18 mouse cellular contexts compared by ENCODE assay signal in the genomic region with DNA sequence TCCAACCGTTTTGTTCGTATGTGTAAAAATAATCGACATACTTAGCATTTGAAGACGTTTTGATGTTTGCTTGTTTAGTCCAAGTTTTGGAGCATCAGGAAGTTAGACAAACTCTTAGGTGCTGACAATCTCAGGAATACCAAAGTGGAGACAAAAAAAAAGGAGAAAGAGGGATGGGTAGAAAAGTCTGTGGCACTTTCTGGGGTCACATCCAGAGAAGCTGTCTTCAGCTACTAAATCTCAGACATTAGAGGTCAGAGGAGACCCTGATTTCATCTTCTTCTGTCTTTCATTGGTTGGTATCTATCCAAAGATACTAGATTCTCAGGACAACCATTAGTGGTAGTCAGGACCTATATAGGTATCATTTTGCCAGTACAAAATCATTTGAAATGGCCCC. TPM values are rescaled to one million over a fixed set of nuclear protein-coding genes. Genes with fewer than 3 reads are reported as not detected.
DNase-seq lines count a peak whose midpoint lies in the region; ATAC-seq and TF ChIP-seq lines count a peak whose summit lies in the region.
"Had no signal": no experiment of that assay in that cellular context is flagged by ENCODE, and none has a peak within 500 bp of the region (broad histone marks: within the 10 kb centered on the region; RNA-seq: fewer than 3 reads in every experiment).

No protein-coding gene starts in this region.

- H3K36me3 ChIP-seq in kidney, embryonic 15.5 days: no peaks in the 10 kb centered on the region
- no peaks in the 10 kb centered on the region for H3K36me3 ChIP-seq in kidney, adult 2 months (ENCODE audit: control insufficient read depth, insufficient read depth, low read length)
- H3K36me3 ChIP-seq in embryonic facial prominence, embryonic 14.5 days (ENCODE audit: control insufficient read depth, insufficient read depth, low read length): no peaks in the 10 kb centered on the region
- no peaks in the 10 kb centered on the region; the same call in 1 of the 2 replicates for H3K36me3 ChIP-seq in limb, embryonic 14.5 days (ENCODE audit: control insufficient read depth, insufficient read depth, low read length)
- H3K36me3 ChIP-seq: G1E; heart, embryonic 13.5 days; liver, embryonic 12.5 days; midbrain, embryonic 12.5 days; neural tube, embryonic 15.5 days had no signal

- H3K4me1 ChIP-seq in kidney, embryonic 15.5 days: peaks cover 16% of the 10 kb centered on the region
- H3K4me1 ChIP-seq in kidney, adult 2 months (ENCODE audit: control insufficient read depth, insufficient read depth, low read length): no peaks in the 10 kb centered on the region
- H3K4me1 ChIP-seq in brown adipose tissue, adult 24 weeks (ENCODE audit: control insufficient read depth, insufficient read depth, insufficient read length, low read length): peaks cover 7% of the 10 kb centered on the region
- peaks cover 6% of the 10 kb centered on the region; the same call in 1 of the 2 replicates for H3K4me1 ChIP-seq in embryonic facial prominence, embryonic 14.5 days (ENCODE audit: control insufficient read depth, insufficient read depth, low read length)
- peaks cover 20% of the 10 kb centered on the region for H3K4me1 ChIP-seq in limb, embryonic 14.5 days (ENCODE audit: control insufficient read depth, insufficient read depth, low read length)
- H3K4me1 ChIP-seq: heart, embryonic 13.5 days; liver, embryonic 12.5 days had no signal

- peak overlapping the region; percentile 30 for H3K4me3 ChIP-seq in kidney, embryonic 15.5 days (replicated peaks)
- no peak overlapping the region for H3K4me3 ChIP-seq in kidney, adult 2 months (ENCODE audit: insufficient read depth, low read depth, low read length)
- no peak overlapping the region for H3K4me3 ChIP-seq in brown adipose tissue, adult 24 weeks (ENCODE audit: insufficient read depth, low read depth, low read length)
- H3K4me3 ChIP-seq in embryonic facial prominence, embryonic 14.5 days (ENCODE audit: low read depth, low read length): peak overlapping the region; percentile 57; the same call in 1 of the 2 replicates
- peak overlapping the region; percentile 60 for H3K4me3 ChIP-seq in limb, embryonic 14.5 days (replicated peaks; ENCODE audit: low read length)
- H3K4me3 ChIP-seq: erythroblast, embryonic 14.5 days; heart, embryonic 13.5 days; liver, embryonic 12.5 days; midbrain, embryonic 12.5 days; neural tube, embryonic 15.5 days had no signal

- no peak for ATAC-seq in kidney, embryonic 15.5 days (replicated peaks; ENCODE audit: low FRiP score)
- ATAC-seq in embryonic facial prominence, embryonic 14.5 days (ENCODE audit: low read depth): no peak
- ATAC-seq in limb, embryonic 14.5 days (ENCODE audit: low FRiP score, low read depth): no peak
- ATAC-seq: inflammation-experienced regulatory T-cells, adult 6 months; liver, embryonic 12.5 days had no signal

- no peak overlapping the region for H3K9ac ChIP-seq in kidney, embryonic 15.5 days
- H3K9ac ChIP-seq in embryonic facial prominence, embryonic 14.5 days (ENCODE audit: low read depth, low read length): no peak overlapping the region; the same call in 1 of the 2 replicates
- H3K9ac ChIP-seq in limb, embryonic 14.5 days (ENCODE audit: low read depth, low read length, severe bottlenecking): no peak overlapping the region
- H3K9ac ChIP-seq: heart, embryonic 13.5 days; liver, embryonic 12.5 days; midbrain, embryonic 12.5 days; neural tube, embryonic 15.5 days had no signal

- H3K27me3 ChIP-seq in kidney, embryonic 15.5 days: no peaks in the 10 kb centered on the region
- H3K27me3 ChIP-seq in kidney, adult 2 months (replicated peaks; ENCODE audit: control insufficient read depth, insufficient read depth, low read length): no peaks in the 10 kb centered on the region; the same call in 1 of the 2 replicates
- H3K27me3 ChIP-seq in embryonic facial prominence, embryonic 14.5 days (replicated peaks; ENCODE audit: control insufficient read depth, insufficient read depth, low read length): no peaks in the 10 kb centered on the region
- H3K27me3 ChIP-seq in limb, embryonic 14.5 days (ENCODE audit: control insufficient read depth, insufficient read depth, low read length): no peaks in the 10 kb centered on the region

- no peak for TF ChIP-seq POLR2A in kidney, adult 2 months (IDR thresholded peaks at IDR 0.05; ENCODE audit: low read depth, low read length)
- no peak for TF ChIP-seq POLR2A in limb, embryonic 14.5 days (IDR thresholded peaks at IDR 0.05; ENCODE audit: borderline replicate concordance, extremely low read depth, insufficient read depth, insufficient read length)

- TF ChIP-seq CTCF in kidney, adult 2 months (conservative IDR thresholded peaks at IDR 0.05; ENCODE audit: insufficient read depth, insufficient read length, low read depth, low read length): no peak

- peak overlapping the region; percentile 71 for H3K4me2 ChIP-seq in kidney, embryonic 15.5 days
- H3K4me2 ChIP-seq in embryonic facial prominence, embryonic 14.5 days (ENCODE audit: low read depth, low read length): peak overlapping the region; percentile 67
- H3K4me2 ChIP-seq in limb, embryonic 14.5 days (replicated peaks; ENCODE audit: low read depth, low read length, severe bottlenecking): peak overlapping the region; percentile 67
- H3K4me2 ChIP-seq: liver, embryonic 12.5 days; midbrain, embryonic 12.5 days; neural tube, embryonic 15.5 days had no signal

- no peaks in the 10 kb centered on the region for H3K9me3 ChIP-seq in kidney, embryonic 15.5 days (replicated peaks)
- H3K9me3 ChIP-seq in embryonic facial prominence, embryonic 14.5 days (ENCODE audit: control insufficient read depth, low read length): no peaks in the 10 kb centered on the region
- no peaks in the 10 kb centered on the region for H3K9me3 ChIP-seq in limb, embryonic 14.5 days (ENCODE audit: control insufficient read depth, low read length)
- H3K9me3 ChIP-seq: G1E; heart, embryonic 13.5 days; liver, embryonic 12.5 days; midbrain, embryonic 12.5 days; neural tube, embryonic 15.5 days had no signal

- DNase-seq in kidney, adult 2 months: no peak
- no peak for DNase-seq in embryonic facial prominence, embryonic 14.5 days (ENCODE audit: low spot score)
- DNase-seq in limb, embryonic 14.5 days (ENCODE audit: low spot score): no peak
- DNase-seq in urinary bladder, adult 18-20 months (ENCODE audit: low spot score in 2 of 2): no peak
- no peak for DNase-seq in T-cell, adult 2 months (ENCODE audit: low spot score)
- DNase-seq: adrenal gland, postnatal 10 days; cerebellum, adult 2 months; lung, postnatal 4 days; thymus, postnatal 36 days had no signal

- WGBS in kidney, embryonic 15.5 days: 55% methylated on average over 4 of the region's 4 CpGs
- WGBS in kidney, adult 2 months: 52% methylated on average over 4 of the region's 4 CpGs
- WGBS in embryonic facial prominence, embryonic 14.5 days: 34% methylated on average over 4 of the region's 4 CpGs
- WGBS in limb, embryonic 14.5 days: 35% methylated on average over 4 of the region's 4 CpGs

- H3K27ac ChIP-seq in kidney, embryonic 15.5 days: peak overlapping the region; percentile 15; the same call in 1 of the 2 replicates
- H3K27ac ChIP-seq in kidney, adult 2 months (ENCODE audit: insufficient read depth, low read depth, low read length): no peak overlapping the region
- peak overlapping the region; percentile 5; the same call in 1 of the 2 replicates for H3K27ac ChIP-seq in brown adipose tissue, adult 24 weeks (replicated peaks; ENCODE audit: low read depth, low read length)
- H3K27ac ChIP-seq in embryonic facial prominence, embryonic 14.5 days (replicated peaks; ENCODE audit: low read depth, low read length): peak overlapping the region; percentile 86
- peak overlapping the region; percentile 79 for H3K27ac ChIP-seq in limb, embryonic 14.5 days (replicated peaks; ENCODE audit: low read depth, low read length)
- H3K27ac ChIP-seq: heart, embryonic 13.5 days; liver, embryonic 12.5 days; midbrain, embryonic 12.5 days; neural tube, embryonic 15.5 days had no signal

RNA-seq across cellular contexts. Expression of gene Cped1, which starts 5.4 kb away (rescaled TPM):
- 41.8 and 43.9 TPM in 2 replicates for polyA plus RNA-seq in kidney, embryonic 15.5 days (2015; fragmentation: Nextera tagmentation; extraction: Ambion mirVana)
- 5.9 and 6.2 TPM in 2 replicates for polyA plus RNA-seq in kidney, adult 2 months (2012; rRNA removed)
- 37.5 and 39.6 TPM in 2 replicates for polyA plus RNA-seq in brown adipose tissue, adult 24 weeks (2012; ENCODE audit: insufficient read depth, insufficient read length, missing spikeins)
- polyA plus RNA-seq in embryonic facial prominence, embryonic 14.5 days (2014; fragmentation: Nextera tagmentation; extraction: Ambion mirVana): 25.0 and 29.2 TPM in 2 replicates
- polyA plus RNA-seq in limb, embryonic 14.5 days (2012; rRNA removed): 29.2 and 31.0 TPM in 2 replicates
- 44.3 and 55.7 TPM in 2 replicates for polyA plus RNA-seq in limb, embryonic 14.5 days (2014; fragmentation: Nextera tagmentation; extraction: Ambion mirVana)
- polyA plus RNA-seq: G1E had no signal

RNA-seq across cellular contexts. Expression of gene Ing3, which starts 41.8 kb away (rescaled TPM):
- 64.5 and 72.0 TPM in 2 replicates for polyA plus RNA-seq in kidney, embryonic 15.5 days (2015; fragmentation: Nextera tagmentation; extraction: Ambion mirVana)
- 10.9 and 11.0 TPM in 2 replicates for polyA plus RNA-seq in kidney, adult 2 months (2012; rRNA removed)
- 13.6 and 15.1 TPM in 2 replicates for polyA plus RNA-seq in brown adipose tissue, adult 24 weeks (2012; ENCODE audit: insufficient read depth, insufficient read length, missing spikeins)
- polyA plus RNA-seq in embryonic facial prominence, embryonic 14.5 days (2014; fragmentation: Nextera tagmentation; extraction: Ambion mirVana): 44.2 and 50.0 TPM in 2 replicates
- 19.8 and 25.3 TPM in 2 replicates for polyA plus RNA-seq in limb, embryonic 14.5 days (2012; rRNA removed)
- polyA plus RNA-seq in limb, embryonic 14.5 days (2014; fragmentation: Nextera tagmentation; extraction: Ambion mirVana): 52.2 and 54.5 TPM in 2 replicates

Comparison
In these comparisons a context has a peak if more than half of its experiments do, and no peak if none do; other contexts are left out.
1. H3K4me3 ChIP-seq: peak in kidney, embryonic 15.5 days (single experiment), embryonic facial prominence, embryonic 14.5 days (single experiment) and limb, embryonic 14.5 days (single experiment); none in kidney, adult 2 months (single experiment) and brown adipose tissue, adult 24 weeks (single experiment).
2. Peak in every context shown above with its lines, with median percentiles within 50 percentile points of each other: H3K4me2 ChIP-seq.